Mouse (Mus musculus): ENCODE measurements at regions not wholly inside any gene's neighbourhood (a gene's known extent, or its start where the extent isn't known, plus 50 kb on each side); places are given as distances from the start of the nearest gene placed in this dataset.

- no peak for TF ChIP-seq CTCF (IDR thresholded peaks at IDR 0.05; ENCODE audit: insufficient read depth, low read length)
- TF ChIP-seq POLR2A (IDR thresholded peaks at IDR 0.05; ENCODE audit: borderline replicate concordance, extremely low read depth, low read depth, low read length), result no peak
Measured at GRCm38 (mm10) chr12:27135997-27136559, 206.3 kb downstream of the Sox11 start.

Data from lung, adult 2 months (tissue).